In the genomic region with DNA sequence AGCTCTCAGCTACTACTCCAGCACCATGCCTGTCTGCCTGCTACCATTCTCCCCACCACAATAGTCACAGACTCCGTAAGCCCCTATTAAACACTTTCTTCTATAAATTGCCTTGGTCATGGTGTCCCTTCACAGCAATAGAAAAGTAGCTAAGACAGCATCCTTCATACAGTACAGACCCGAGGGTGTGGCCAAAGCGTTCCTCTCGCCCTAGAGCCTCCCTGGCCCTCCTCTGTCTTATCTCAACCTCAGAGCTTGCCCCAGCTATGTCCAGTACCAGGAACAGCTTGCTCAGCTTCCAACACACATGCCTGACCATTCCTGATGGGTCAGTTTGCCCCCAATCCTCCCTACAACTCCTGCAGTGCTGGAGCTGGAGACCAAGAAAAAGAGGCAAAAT, we compare ENCODE assay signal across 25 mouse cellular contexts. TPM values are rescaled to one million over a fixed set of nuclear protein-coding genes. Genes with fewer than 3 reads are reported as not detected.
DNase-seq lines count a peak whose midpoint lies in the region; ATAC-seq and TF ChIP-seq lines count a peak whose summit lies in the region.
"Had no signal": no experiment of that assay in that cellular context is flagged by ENCODE, and none has a peak within 500 bp of the region (broad histone marks: within the 10 kb centered on the region; RNA-seq: fewer than 3 reads in every experiment).

No protein-coding gene starts in this region.

- 89% methylated on average over 4 of the region's 4 CpGs for WGBS in stomach, embryonic 15.5 days
- WGBS in stomach, postnatal 0 days = 90% methylated on average over 4 of the region's 4 CpGs
- 59% methylated on average over 4 of the region's 4 CpGs for WGBS in liver, embryonic 13.5 days (ENCODE audit: insufficient replicate concordance)
- WGBS in liver, embryonic 16.5 days (ENCODE audit: insufficient replicate concordance) = 45% methylated on average over 4 of the region's 4 CpGs
- 88% methylated on average over 4 of the region's 4 CpGs for WGBS in hindbrain, embryonic 11.5 days

- no peak overlapping the region for H3K27ac ChIP-seq in stomach, embryonic 15.5 days
- H3K27ac ChIP-seq in stomach, postnatal 0 days (replicated peaks) = no peak overlapping the region
- peak overlapping the region; percentile 29; the same call in 1 of the 2 replicates for H3K27ac ChIP-seq in liver, embryonic 13.5 days
- H3K27ac ChIP-seq in liver, embryonic 16.5 days (ENCODE audit: low read length) = 0 out of 2 replicates have a peak overlapping the region, but pooled peaks have one; percentile 13
- H3K27ac ChIP-seq in hindbrain, embryonic 11.5 days (ENCODE audit: low read depth, low read length) = no peak overlapping the region
- H3K27ac ChIP-seq: forebrain, embryonic 10.5 days; forebrain, embryonic 13.5 days; hindbrain, embryonic 13.5 days had no signal

- TF ChIP-seq CTCF in stomach, postnatal 0 days (IDR thresholded peaks at IDR 0.05; ENCODE audit: low read depth) = no peak

- no peaks in the 10 kb centered on the region for H3K36me3 ChIP-seq in stomach, embryonic 15.5 days
- H3K36me3 ChIP-seq in stomach, postnatal 0 days (ENCODE audit: control insufficient read depth, insufficient read depth, low read length) = no peaks in the 10 kb centered on the region
- H3K36me3 ChIP-seq in liver, embryonic 13.5 days = no peaks in the 10 kb centered on the region
- no peaks in the 10 kb centered on the region for H3K36me3 ChIP-seq in liver, embryonic 16.5 days (ENCODE audit: control insufficient read depth, insufficient read depth)
- no peaks in the 10 kb centered on the region for H3K36me3 ChIP-seq in hindbrain, embryonic 11.5 days (ENCODE audit: control insufficient read depth, insufficient read depth, low read length)
- H3K36me3 ChIP-seq: forebrain, embryonic 10.5 days; hindbrain, embryonic 13.5 days had no signal

- no peak overlapping the region for H3K9ac ChIP-seq in stomach, embryonic 15.5 days
- no peak overlapping the region for H3K9ac ChIP-seq in stomach, postnatal 0 days (ENCODE audit: low read length)
- no peak overlapping the region for H3K9ac ChIP-seq in liver, embryonic 13.5 days
- H3K9ac ChIP-seq in liver, embryonic 16.5 days (ENCODE audit: low read depth, low read length) = no peak overlapping the region
- H3K9ac ChIP-seq in hindbrain, embryonic 11.5 days (ENCODE audit: low read depth, low read length) = no peak overlapping the region
- H3K9ac ChIP-seq: forebrain, embryonic 13.5 days; hindbrain, embryonic 13.5 days had no signal

- no peaks in the 10 kb centered on the region for H3K9me3 ChIP-seq in stomach, embryonic 15.5 days
- no peaks in the 10 kb centered on the region for H3K9me3 ChIP-seq in stomach, postnatal 0 days (ENCODE audit: control insufficient read depth, low read length)
- H3K9me3 ChIP-seq in liver, embryonic 13.5 days (replicated peaks) = no peaks in the 10 kb centered on the region
- H3K9me3 ChIP-seq in liver, embryonic 16.5 days (replicated peaks; ENCODE audit: control insufficient read depth, low read length) = no peaks in the 10 kb centered on the region; the same call in 1 of the 2 replicates
- no peaks in the 10 kb centered on the region for H3K9me3 ChIP-seq in hindbrain, embryonic 11.5 days (ENCODE audit: control insufficient read depth, low read length)
- H3K9me3 ChIP-seq: forebrain, embryonic 10.5 days; forebrain, embryonic 13.5 days; hindbrain, embryonic 13.5 days had no signal

- H3K4me3 ChIP-seq in stomach, embryonic 15.5 days (replicated peaks) = no peak overlapping the region
- no peak overlapping the region for H3K4me3 ChIP-seq in stomach, postnatal 0 days (ENCODE audit: low read depth, low read length)
- no peak overlapping the region for H3K4me3 ChIP-seq in liver, embryonic 13.5 days (replicated peaks)
- no peak overlapping the region for H3K4me3 ChIP-seq in liver, embryonic 16.5 days (ENCODE audit: low read depth, low read length)
- no peak overlapping the region for H3K4me3 ChIP-seq in hindbrain, embryonic 11.5 days (ENCODE audit: low read depth, low read length)
- H3K4me3 ChIP-seq: forebrain, embryonic 10.5 days; forebrain, embryonic 13.5 days; hindbrain, embryonic 13.5 days had no signal

- TF ChIP-seq EP300 in stomach, postnatal 0 days (optimal IDR thresholded peaks at IDR 0.05) = no peak

- 0 out of 2 replicates have a peak, but pooled peaks cover 3% of the 10 kb centered on the region for H3K4me1 ChIP-seq in stomach, embryonic 15.5 days
- no peaks in the 10 kb centered on the region for H3K4me1 ChIP-seq in stomach, postnatal 0 days (replicated peaks; ENCODE audit: control insufficient read depth, insufficient read depth)
- peaks cover 19% of the 10 kb centered on the region for H3K4me1 ChIP-seq in liver, embryonic 13.5 days (replicated peaks)
- H3K4me1 ChIP-seq in liver, embryonic 16.5 days (ENCODE audit: control insufficient read depth, low read depth, low read length) = peaks cover 4% of the 10 kb centered on the region; the same call in 1 of the 2 replicates
- no peaks in the 10 kb centered on the region for H3K4me1 ChIP-seq in hindbrain, embryonic 11.5 days (replicated peaks; ENCODE audit: control insufficient read depth, insufficient read depth, low read length)
- H3K4me1 ChIP-seq: forebrain, embryonic 13.5 days; hindbrain, embryonic 13.5 days had no signal

- 0 out of 2 replicates have a peak, but pooled peaks have one; percentile 46 for ATAC-seq in stomach, embryonic 15.5 days (ENCODE audit: insufficient read depth, low FRiP score, low read depth)
- no peak for ATAC-seq in stomach, postnatal 0 days (ENCODE audit: low FRiP score, low TSS enrichment)
- peak; percentile 80 for ATAC-seq in liver, embryonic 13.5 days (ENCODE audit: low read depth)
- peak; percentile 76 for ATAC-seq in liver, embryonic 16.5 days (ENCODE audit: low read depth)
- no peak for ATAC-seq in hindbrain, embryonic 11.5 days (ENCODE audit: low FRiP score)
- ATAC-seq: CD4-positive, CD25-positive, alpha-beta regulatory T cell, adult 4 months; forebrain, embryonic 13.5 days; forebrain, embryonic 16.5 days; hindbrain, embryonic 16.5 days had no signal

- no peak for DNase-seq in stomach, postnatal 0 days (ENCODE audit: low spot score)
- DNase-seq in liver, embryonic 13.5 days = no peak
- DNase-seq in heart, adult 11 months = no peak
- no peak for DNase-seq in testis, postnatal 10 days (ENCODE audit: low spot score)
- DNase-seq in hindbrain, embryonic 11.5 days (ENCODE audit: low spot score) = no peak
- DNase-seq: adrenal gland, adult 2 months; adrenal gland, postnatal 25 days; cerebellum, adult 11-12 months; cerebellum, adult 8-10 months; cerebellum, postnatal 10 days; cerebellum, postnatal 36 days; gastrocnemius, postnatal 10 days; gastrocnemius, postnatal 36 days had no signal

- H3K27me3 ChIP-seq in stomach, embryonic 15.5 days (replicated peaks) = no peaks in the 10 kb centered on the region
- H3K27me3 ChIP-seq in stomach, postnatal 0 days (ENCODE audit: control insufficient read depth, insufficient read depth, low read length) = no peaks in the 10 kb centered on the region
- H3K27me3 ChIP-seq in liver, embryonic 13.5 days = no peaks in the 10 kb centered on the region
- H3K27me3 ChIP-seq in liver, embryonic 16.5 days (ENCODE audit: control insufficient read depth, insufficient read depth, low read depth, low read length) = no peaks in the 10 kb centered on the region
- H3K27me3 ChIP-seq in hindbrain, embryonic 11.5 days (ENCODE audit: control insufficient read depth, insufficient read depth, low read length) = no peaks in the 10 kb centered on the region
- H3K27me3 ChIP-seq: forebrain, embryonic 13.5 days; hindbrain, embryonic 13.5 days had no signal

- H3K4me2 ChIP-seq in stomach, embryonic 15.5 days = no peak overlapping the region
- no peak overlapping the region for H3K4me2 ChIP-seq in stomach, postnatal 0 days (replicated peaks; ENCODE audit: low read depth)
- no peak overlapping the region for H3K4me2 ChIP-seq in liver, embryonic 13.5 days
- no peak overlapping the region for H3K4me2 ChIP-seq in liver, embryonic 16.5 days (ENCODE audit: low read depth, low read length)
- no peak overlapping the region for H3K4me2 ChIP-seq in hindbrain, embryonic 11.5 days (replicated peaks; ENCODE audit: low read depth, low read length)
- H3K4me2 ChIP-seq: forebrain, embryonic 13.5 days; heart, embryonic 11.5 days; hindbrain, embryonic 13.5 days had no signal

RNA-seq across cellular contexts. Expression of gene Spink4, which starts 19.2 kb away (rescaled TPM):
- 40.4 and 53.4 TPM in 2 replicates for polyA plus RNA-seq in stomach, embryonic 15.5 days (2015; fragmentation: Nextera tagmentation; extraction: Ambion mirVana)
- 75.5 and 86.9 TPM in 2 replicates for polyA plus RNA-seq in stomach, postnatal 0 days (2015; fragmentation: Nextera tagmentation; extraction: Ambion mirVana)
- polyA plus RNA-seq in liver, embryonic 13.5 days (2015; fragmentation: Nextera tagmentation; extraction: Ambion mirVana) = 0.39 and 0.44 TPM in 2 replicates
- 0.90 and 2.9 TPM in 2 replicates for polyA plus RNA-seq in liver, embryonic 16.5 days (2015; fragmentation: Nextera tagmentation; extraction: Ambion mirVana)
- polyA plus RNA-seq in hindbrain, embryonic 11.5 days (2014; fragmentation: Nextera tagmentation; extraction: Ambion mirVana) = not detected in 2 replicates
- polyA plus RNA-seq: C2C12; CD4-positive, CD25-positive, alpha-beta regulatory T cell, adult 4 months; embryonic facial prominence, embryonic 11.5 days; embryonic facial prominence, embryonic 14.5 days; forebrain, embryonic 10.5 days; forebrain, embryonic 13.5 days; forebrain, embryonic 16.5 days; hindbrain, embryonic 13.5 days; hindbrain, embryonic 16.5 days had no signal

RNA-seq across cellular contexts. Expression of gene B4galt1, which starts 46.8 kb away (rescaled TPM):
- polyA plus RNA-seq in stomach, embryonic 15.5 days (2015; fragmentation: Nextera tagmentation; extraction: Ambion mirVana) = 47.2 and 47.8 TPM in 2 replicates
- 34.3 and 35.0 TPM in 2 replicates for polyA plus RNA-seq in stomach, postnatal 0 days (2015; fragmentation: Nextera tagmentation; extraction: Ambion mirVana)
- 29.9 and 33.8 TPM in 2 replicates for polyA plus RNA-seq in liver, embryonic 13.5 days (2015; fragmentation: Nextera tagmentation; extraction: Ambion mirVana)
- polyA plus RNA-seq in liver, embryonic 16.5 days (2015; fragmentation: Nextera tagmentation; extraction: Ambion mirVana) = 29.7 and 32.6 TPM in 2 replicates
- 15.1 and 16.2 TPM in 2 replicates for polyA plus RNA-seq in hindbrain, embryonic 11.5 days (2014; fragmentation: Nextera tagmentation; extraction: Ambion mirVana)

RNA-seq across cellular contexts. Expression of gene Bag1, which starts 47.5 kb away (rescaled TPM):
- 225 and 233 TPM in 2 replicates for polyA plus RNA-seq in stomach, embryonic 15.5 days (2015; fragmentation: Nextera tagmentation; extraction: Ambion mirVana)
- 259 and 270 TPM in 2 replicates for polyA plus RNA-seq in stomach, postnatal 0 days (2015; fragmentation: Nextera tagmentation; extraction: Ambion mirVana)
- 145 and 166 TPM in 2 replicates for polyA plus RNA-seq in liver, embryonic 13.5 days (2015; fragmentation: Nextera tagmentation; extraction: Ambion mirVana)
- 99.7 and 103 TPM in 2 replicates for polyA plus RNA-seq in liver, embryonic 16.5 days (2015; fragmentation: Nextera tagmentation; extraction: Ambion mirVana)
- 259 and 262 TPM in 2 replicates for polyA plus RNA-seq in hindbrain, embryonic 11.5 days (2014; fragmentation: Nextera tagmentation; extraction: Ambion mirVana)

RNA-seq across cellular contexts. Expression of gene Chmp5, which starts 47.6 kb away (rescaled TPM):
- 103 and 108 TPM in 2 replicates for polyA plus RNA-seq in stomach, embryonic 15.5 days (2015; fragmentation: Nextera tagmentation; extraction: Ambion mirVana)
- polyA plus RNA-seq in stomach, postnatal 0 days (2015; fragmentation: Nextera tagmentation; extraction: Ambion mirVana) = 121 and 125 TPM in 2 replicates
- 48.7 and 57.4 TPM in 2 replicates for polyA plus RNA-seq in liver, embryonic 13.5 days (2015; fragmentation: Nextera tagmentation; extraction: Ambion mirVana)
- polyA plus RNA-seq in liver, embryonic 16.5 days (2015; fragmentation: Nextera tagmentation; extraction: Ambion mirVana) = 41.8 and 44.6 TPM in 2 replicates
- polyA plus RNA-seq in hindbrain, embryonic 11.5 days (2014; fragmentation: Nextera tagmentation; extraction: Ambion mirVana) = 173 and 178 TPM in 2 replicates

Comparison
In these comparisons a context has a peak if more than half of its experiments do, and no peak if none do; other contexts are left out.
1. ATAC-seq: peak in stomach, embryonic 15.5 days (single experiment), liver, embryonic 13.5 days (single experiment) and liver, embryonic 16.5 days (single experiment); none in stomach, postnatal 0 days (single experiment) and hindbrain, embryonic 11.5 days (single experiment).
2. H3K27ac ChIP-seq: peak in liver, embryonic 13.5 days (single experiment) and liver, embryonic 16.5 days (single experiment); none in stomach, embryonic 15.5 days (single experiment), stomach, postnatal 0 days (single experiment) and hindbrain, embryonic 11.5 days (single experiment).
3. RNA of gene Spink4, which starts 19.2 kb away (polyA plus RNA-seq): 75.5 to 86.9 TPM in stomach, postnatal 0 days and 40.4 to 53.4 TPM in stomach, embryonic 15.5 days; 0.90 to 2.9 TPM in liver, embryonic 16.5 days, 0.39 to 0.44 TPM in liver, embryonic 13.5 days and not detected in hindbrain, embryonic 11.5 days; every median in the first group is over 10 times any median in the second.